Mouse (Mus musculus): ENCODE results near the gene Bmpr1b.

Gene Bmpr1b

GRCm38 (mm10) chr3:141905903-141906623, 263.2 kb downstream of the Bmpr1b start:
- DNase-seq (ENCODE audit: low spot score in 2 of 2), result peak in 1 of 2 experiments; percentile 12

- no peak for DNase-seq (ENCODE audit: low spot score in 2 of 2)
Measured at GRCm38 (mm10) chr3:141900361-141900760, 268.9 kb downstream of the Bmpr1b start.

DNA sequence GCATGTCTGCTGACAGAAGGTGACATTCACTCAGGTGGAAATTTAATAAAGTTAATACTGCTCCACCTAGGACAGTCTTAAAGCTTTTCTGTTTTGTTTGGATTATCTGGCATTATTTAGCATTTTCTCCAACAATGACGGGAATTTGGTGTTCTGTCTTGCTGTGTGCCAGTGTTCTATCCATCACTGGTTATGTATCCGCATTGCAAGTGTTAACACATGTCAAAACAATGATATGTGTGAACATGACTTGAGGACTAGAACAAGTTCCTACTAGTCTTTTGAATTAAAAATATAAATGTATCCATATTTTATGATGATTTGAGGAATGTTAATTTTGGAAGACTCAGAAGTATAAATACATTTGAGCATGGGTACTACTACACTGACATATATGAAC, 269.7 kb downstream of the Bmpr1b start:
- no peak for DNase-seq (ENCODE audit: low spot score in 2 of 2)

DNA sequence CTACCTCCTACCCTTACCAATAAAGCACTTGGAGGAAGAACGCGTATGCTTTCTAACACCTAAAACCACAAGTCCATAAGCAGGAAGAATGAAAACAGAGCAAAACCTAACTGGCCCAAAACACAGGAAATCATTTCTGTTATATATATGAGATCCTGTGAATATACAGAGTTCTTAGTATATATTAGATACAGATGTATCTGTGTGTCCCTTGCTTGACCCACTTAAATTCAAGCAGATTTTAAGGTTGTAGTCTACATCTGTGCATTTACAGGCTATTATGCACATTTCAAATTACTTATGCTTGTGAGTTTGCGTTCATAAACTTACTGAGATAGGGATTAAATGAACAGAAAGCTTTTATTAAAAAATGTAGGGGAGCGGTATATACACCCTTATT, 271.5 kb downstream of the Bmpr1b start:
- no peak for DNase-seq (ENCODE audit: low spot score in 2 of 2)

DNA sequence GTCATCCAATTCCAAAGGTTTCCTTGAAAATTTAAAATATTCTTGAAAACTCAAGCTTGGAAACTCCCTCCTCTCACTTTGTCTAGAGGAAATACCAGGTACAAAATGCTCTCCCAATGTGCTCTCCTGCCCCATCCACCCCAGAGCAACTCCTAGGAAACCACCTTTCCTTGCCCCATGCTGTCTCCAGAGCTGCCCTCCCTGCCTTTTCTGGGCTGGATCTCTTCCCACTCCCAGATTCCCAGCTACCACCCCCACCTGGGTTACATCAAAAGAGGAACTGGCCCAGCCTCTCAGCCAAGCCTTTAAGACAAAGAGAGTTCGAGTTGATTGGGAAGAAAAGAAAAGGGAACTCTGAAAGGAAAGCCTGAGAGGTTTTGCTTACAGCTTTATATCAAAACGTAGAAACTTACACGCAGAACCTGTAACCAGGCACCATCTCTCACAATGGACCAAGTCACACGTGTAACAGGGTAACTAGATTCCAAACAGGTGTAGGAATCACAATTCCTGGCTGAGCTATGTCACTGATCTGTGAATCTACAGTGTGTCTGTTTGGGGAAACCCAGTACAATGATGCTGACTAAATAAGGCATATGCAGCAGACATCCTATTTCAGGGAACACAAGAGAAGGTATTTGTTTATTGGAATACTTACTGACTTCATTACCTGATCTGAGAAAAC, 272.2 kb downstream of the Bmpr1b start:
- DNase-seq (ENCODE audit: low spot score in 2 of 2), result no peak

GRCm38 (mm10) chr3:141895096-141895495, 274.1 kb downstream of the Bmpr1b start:
- DNase-seq (ENCODE audit: low spot score in 2 of 2), result peak; percentile 30 to 35

GRCm38 (mm10) chr3:141890668-141891067, 278.6 kb downstream of the Bmpr1b start:
- DNase-seq (ENCODE audit: low spot score in 2 of 2), result no peak

DNA sequence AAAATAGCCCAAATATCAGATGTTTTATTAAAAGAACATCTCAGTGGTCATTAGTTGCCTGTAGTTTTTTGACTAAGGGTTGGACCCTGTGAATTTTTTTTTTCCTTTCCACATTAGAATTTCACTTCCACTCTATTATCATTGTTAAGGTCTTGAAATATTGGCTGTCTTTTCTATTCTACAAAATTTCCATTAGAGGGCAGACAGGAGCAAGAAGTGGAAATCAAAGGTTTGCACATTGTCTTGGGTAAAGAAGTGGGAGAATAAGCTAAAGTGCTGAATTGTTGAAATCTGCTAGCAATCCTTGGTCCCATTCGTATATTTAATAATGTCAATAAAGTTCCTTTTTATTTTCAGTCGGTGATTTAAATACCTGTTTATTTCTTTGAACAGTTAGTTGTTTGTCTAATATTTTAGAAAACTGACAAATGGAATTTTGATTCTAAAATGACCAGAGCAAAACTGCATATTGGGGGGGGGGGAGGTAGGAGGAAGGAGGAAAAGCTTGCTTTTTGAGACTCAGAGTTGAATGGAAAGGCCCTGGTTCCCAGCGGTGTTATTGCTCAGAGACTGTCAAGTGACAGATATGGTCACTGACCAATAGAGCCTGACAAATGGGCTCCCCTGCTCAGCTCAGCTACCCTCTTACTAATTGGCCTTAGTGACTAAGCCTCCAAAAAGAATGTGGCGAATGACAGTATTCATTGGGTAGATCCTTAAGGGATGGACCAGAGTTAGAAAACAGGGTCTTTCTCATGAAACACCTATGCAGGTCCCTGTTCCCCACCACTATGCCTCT, 281.6 kb downstream of the Bmpr1b start:
- DNase-seq (ENCODE audit: low spot score in 2 of 2), result no peak

DNA sequence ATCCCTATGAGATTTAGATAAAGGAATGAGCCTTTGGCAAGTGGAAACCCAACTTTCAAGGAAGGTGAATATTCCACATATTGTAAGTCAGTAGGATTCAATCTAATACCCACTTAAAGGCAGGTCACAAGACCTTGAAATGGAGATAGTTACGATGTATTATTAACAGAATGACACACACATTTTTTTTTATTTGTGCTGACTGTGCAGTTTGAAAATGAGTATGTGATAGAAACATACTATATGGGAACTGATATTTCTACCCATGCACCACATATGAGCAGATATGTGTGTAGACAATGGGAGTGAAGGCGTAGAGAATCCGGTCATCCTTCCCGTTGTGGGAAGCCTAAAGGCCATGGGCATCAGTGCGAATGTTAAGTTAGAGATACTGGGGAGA, 285.0 kb downstream of the Bmpr1b start:
- no peak for DNase-seq (ENCODE audit: low spot score in 2 of 2)

DNA sequence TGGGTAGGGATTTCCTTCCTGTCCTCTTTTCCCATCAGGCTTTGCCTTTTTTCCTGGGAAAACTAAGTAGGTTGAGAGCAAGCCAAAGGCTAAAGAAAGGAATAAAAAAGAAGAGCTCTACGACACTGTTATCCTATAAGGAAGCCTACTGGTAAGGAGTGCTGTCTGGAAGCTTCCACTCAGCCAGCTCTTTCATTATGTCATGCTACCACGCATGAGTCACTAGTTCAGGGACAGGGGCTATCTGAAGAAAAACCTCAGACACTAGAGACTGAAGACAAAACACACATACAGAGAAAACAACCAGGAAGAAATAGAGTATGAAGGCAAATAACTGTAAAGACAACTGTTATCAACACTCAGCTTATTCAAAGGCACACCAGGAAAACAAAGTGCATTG, 286.7 kb downstream of the Bmpr1b start:
- no peak for DNase-seq (ENCODE audit: low spot score in 2 of 2)

DNA sequence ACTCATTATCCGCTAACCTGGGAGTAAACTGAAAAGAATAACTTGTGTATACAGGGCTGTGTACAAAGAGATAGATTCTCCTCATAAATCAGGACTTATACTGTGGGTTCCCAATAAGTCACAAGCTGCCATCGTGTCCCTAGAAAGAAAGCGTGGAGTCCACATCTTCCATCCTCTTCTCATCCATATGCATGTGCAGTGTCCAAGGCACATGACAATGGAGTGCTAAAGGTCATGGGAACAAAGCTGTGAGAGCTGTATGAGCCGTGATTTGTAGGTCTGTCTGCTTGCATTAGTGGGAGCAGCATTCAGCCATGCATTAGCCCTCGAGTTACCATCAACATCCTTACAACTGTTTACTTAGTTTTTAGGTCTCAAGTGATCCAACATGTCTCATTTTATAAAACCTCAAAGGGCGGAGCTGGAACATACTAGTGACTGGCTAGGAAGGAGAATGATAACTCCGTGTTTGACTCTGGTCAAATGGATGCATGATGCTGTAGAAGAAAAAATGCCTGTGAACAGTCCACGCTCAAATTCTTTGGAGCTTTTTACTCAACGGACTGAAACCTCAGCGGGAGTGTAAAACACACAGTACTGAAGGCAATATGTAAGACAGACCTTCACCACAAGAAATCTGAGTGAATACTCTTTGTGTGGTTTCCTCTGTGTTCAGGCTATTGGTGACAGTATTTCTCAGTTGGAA, 296.7 kb downstream of the Bmpr1b start:
- no peak for DNase-seq (ENCODE audit: low spot score in 2 of 2)

GRCm38 (mm10) chr3:141871805-141872204, 297.4 kb downstream of the Bmpr1b start:
- DNase-seq (ENCODE audit: low spot score in 2 of 2), result no peak

GRCm38 (mm10) chr3:141862816-141863461, 306.3 kb downstream of the Bmpr1b start:
- DNase-seq (ENCODE audit: low spot score in 2 of 2), result peak; percentile 56 to 64

DNA sequence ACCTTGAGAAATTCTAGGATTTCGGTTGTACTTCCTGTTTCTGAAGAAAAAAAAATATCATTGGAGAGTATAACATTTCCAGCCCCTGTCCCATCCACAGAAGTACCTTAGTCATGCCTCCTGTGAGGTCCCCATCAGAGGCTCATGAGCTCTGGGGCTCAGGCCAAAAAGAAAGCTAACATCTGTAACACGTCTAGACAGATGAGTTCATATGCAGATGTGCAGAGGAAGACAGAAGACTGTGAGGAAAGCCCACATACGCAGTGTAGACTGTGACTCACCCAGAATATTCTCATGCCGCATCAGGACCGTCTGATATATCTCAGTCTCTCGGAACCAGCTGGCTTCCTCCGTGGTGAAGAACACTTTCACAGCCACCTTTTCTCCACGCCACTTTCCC, 312.1 kb downstream of the Bmpr1b start:
- no peak for DNase-seq (ENCODE audit: low spot score in 2 of 2)

DNA sequence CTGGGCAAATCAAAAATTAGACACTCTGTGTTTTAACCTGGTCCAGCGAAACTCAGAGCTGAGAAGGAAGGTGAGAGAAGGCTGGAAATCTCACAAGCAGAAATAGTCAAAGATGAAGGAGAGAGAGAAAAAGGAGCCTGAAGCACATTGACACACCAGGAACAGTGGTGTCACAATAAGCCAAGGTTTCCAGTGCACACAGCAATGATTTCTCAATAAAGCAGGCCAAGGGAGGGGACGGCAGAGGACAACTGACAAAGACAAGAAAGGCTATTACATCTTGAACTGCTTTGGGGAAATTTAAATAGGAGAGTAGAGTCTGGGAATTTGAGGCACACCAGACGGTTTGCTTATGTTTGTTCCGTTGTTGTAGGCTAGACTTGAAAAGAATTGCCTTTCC, 314.9 kb downstream of the Bmpr1b start:
- DNase-seq (ENCODE audit: low spot score in 2 of 2), result no peak

DNA sequence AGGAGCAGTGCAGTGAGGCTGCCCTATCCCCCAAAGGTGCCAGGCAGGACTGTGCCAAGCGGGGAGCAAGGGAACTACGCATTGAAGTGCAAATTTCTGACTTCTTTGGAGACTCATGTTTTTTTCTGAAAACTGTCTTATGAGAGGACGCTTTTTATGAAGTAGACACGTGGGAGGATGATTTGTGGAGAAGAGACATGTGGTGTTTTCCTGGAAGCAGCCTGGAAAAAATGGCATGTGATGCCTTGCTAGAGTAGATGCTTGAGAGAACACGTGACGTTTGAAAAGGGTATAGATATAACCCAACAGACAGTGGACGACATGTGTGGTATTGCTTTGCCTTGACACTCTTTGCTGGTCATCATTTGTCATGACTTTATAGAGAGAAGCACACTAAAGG, 319.1 kb downstream of the Bmpr1b start:
- peak in 1 of 2 experiments; percentile 13 for DNase-seq (ENCODE audit: low spot score in 2 of 2)

- no peak for DNase-seq (ENCODE audit: low spot score in 2 of 2)
Measured at GRCm38 (mm10) chr3:141849206-141849605, 320.0 kb downstream of the Bmpr1b start.

- peak in 1 of 2 experiments; percentile 50 for DNase-seq (ENCODE audit: low spot score in 2 of 2)
Measured at GRCm38 (mm10) chr3:141838864-141839263, 330.4 kb downstream of the Bmpr1b start.

DNA sequence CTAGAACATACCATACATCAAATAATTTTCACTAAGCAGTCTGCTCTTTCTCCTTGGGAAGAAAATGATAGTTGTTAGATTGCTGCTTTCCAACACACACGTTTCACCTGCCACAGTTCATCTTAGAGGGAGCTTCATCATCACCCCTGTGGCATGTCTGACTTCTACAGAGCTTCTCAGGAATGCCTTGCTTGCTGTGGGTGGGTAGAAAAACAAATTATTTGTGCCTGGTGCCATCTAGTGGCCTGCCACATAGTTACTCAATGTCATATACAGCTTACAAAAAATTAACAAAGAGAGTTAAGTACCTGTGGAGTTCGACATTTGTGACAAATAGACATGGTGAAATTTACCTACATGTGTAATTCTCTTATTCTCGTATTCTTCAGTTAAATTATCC, 338.1 kb downstream of the Bmpr1b start:
- peak; percentile 69 to 83 for DNase-seq (ENCODE audit: low spot score in 2 of 2)

- DNase-seq (ENCODE audit: low spot score in 2 of 2), result peak in 1 of 2 experiments; percentile 19
Measured at GRCm38 (mm10) chr3:141828301-141828700, 340.9 kb downstream of the Bmpr1b start.

DNA sequence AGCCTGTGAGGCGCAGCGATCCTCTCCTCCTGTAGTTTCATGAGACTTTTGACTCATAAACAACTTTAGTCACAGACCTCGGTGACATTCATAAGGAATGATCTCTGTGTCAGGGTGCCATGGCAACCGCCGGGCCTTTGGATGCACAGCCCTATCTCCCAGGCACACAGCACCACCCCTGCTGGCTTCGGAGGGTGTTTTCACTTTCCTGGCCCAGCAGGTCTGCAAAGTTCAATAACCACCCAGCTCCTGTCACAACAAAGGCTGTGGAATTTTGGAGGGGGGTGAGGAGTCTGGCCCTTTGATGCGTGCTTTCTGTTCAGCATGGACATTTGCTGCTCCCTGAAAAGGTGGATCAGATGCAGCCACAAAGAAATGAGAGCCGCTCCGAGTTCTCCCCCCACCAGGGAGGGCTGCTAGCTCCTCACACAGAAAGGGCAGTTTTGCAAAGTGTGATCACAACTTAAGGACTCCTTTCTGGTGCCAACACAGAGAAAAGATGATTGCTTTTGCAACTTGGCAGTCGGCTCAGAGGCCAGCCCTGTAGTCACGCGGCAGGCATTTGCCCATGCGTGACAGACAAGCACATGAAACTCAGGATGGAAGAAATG, 349.8 kb downstream of the Bmpr1b start:
- DNase-seq (ENCODE audit: low spot score in 2 of 2), result peak; percentile 33 to 46

Measured in frontal cortex, postnatal 36 days (tissue).